Mouse (Mus musculus) adipocyte (in vitro differentiated cells): ENCODE measurements around the gene Ehmt1.
A peak's percentile ranks its signal among the peaks of the same experiment; 100 is the strongest.

Experiments
- DNase-seq: peaks from one replicate; pipeline ENCODE4 v3.0.0-alpha.2; 2016; ENCODE audit warnings: low spot score

The Ehmt1 gene

GRCm38 (mm10) chr2:24805621-24806020 is 113.8 kb downstream of the Ehmt1 start:
- no peak for DNase-seq

GRCm38 (mm10) chr2:24796833-24797457 is 122.5 kb downstream of the Ehmt1 start:
- DNase-seq = no peak

- DNase-seq = peak; percentile 66
Observed at GRCm38 (mm10) chr2:24787250-24787649, 132.2 kb downstream of the Ehmt1 start.

DNA sequence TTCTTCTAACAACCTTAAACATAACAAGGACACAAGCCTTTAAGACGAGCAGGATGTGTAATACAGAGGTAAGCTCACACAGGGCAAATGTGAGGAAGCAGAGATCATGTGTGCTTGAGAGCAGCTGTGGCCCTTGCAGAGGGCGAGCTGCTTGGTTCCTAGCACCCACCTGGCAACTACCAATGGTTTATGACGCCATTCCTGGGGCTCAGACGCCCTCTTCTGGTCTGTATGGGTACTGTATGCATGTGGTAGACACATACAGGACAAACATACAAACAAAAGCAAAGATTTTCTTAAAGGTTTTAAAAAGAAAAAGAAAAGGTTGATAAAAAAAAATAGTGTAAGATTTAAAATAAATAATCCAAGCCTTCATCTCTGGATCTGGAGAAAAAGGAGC is 138.2 kb downstream of the Ehmt1 start:
- DNase-seq = no peak

DNA sequence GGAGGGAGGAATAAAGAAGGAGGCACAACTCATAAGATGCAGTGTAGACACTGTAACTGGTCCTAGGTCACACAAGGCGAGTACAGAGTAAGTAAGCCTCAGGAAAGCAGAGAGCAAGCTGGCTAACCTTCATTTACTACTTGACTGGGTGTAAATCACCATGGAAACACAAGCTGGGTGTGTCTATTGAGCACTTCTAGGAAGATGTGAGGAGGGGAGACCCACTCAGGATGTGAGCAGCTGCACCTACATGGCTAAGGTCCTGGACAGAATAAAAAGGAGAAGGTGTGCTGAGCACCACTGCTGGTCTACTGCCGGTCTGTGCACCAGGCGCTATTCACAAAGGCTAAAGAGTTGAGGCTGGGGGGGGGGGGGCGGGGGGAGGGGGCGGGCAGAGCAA is 142.6 kb downstream of the Ehmt1 start:
- no peak for DNase-seq

- DNase-seq = no peak
Observed at GRCm38 (mm10) chr2:24775951-24776587, 143.3 kb downstream of the Ehmt1 start.

- no peak for DNase-seq
Observed at GRCm38 (mm10) chr2:24774832-24775231, 144.6 kb downstream of the Ehmt1 start.

GRCm38 (mm10) chr2:24770861-24771260 is 148.6 kb downstream of the Ehmt1 start:
- no peak for DNase-seq

- no peak for DNase-seq
Observed at GRCm38 (mm10) chr2:24763115-24763557, 156.3 kb downstream of the Ehmt1 start, which contains the start of gene Cacna1b. TSS of gene Cacna1b (minus strand) at chr2:24763152.

DNA sequence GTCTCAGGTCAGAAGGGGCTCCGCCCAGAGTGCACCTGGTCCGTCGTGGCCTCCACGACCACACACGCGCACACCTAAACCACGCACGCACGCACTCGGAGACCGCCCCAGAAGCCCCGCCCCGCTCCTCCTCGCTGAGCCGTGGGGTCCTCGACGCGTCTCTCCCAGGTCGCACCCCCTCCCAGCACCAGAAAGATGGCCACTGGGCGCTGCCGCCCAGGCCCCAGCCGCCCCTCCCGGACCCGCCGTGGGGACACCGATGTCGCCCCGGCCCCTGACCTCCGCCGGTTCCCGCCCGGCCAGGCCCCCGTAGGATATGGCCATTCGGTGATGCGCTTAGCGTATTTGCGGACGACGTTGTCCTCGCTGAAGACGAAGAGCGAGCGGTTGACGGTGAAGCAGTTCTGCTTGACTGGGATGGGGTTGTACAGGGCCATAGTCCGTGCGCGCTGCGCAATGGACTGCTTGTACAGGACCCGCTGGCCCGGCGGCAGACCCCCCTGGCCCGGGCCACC is 156.9 kb downstream of the Ehmt1 start:
- DNase-seq = no peak

DNA sequence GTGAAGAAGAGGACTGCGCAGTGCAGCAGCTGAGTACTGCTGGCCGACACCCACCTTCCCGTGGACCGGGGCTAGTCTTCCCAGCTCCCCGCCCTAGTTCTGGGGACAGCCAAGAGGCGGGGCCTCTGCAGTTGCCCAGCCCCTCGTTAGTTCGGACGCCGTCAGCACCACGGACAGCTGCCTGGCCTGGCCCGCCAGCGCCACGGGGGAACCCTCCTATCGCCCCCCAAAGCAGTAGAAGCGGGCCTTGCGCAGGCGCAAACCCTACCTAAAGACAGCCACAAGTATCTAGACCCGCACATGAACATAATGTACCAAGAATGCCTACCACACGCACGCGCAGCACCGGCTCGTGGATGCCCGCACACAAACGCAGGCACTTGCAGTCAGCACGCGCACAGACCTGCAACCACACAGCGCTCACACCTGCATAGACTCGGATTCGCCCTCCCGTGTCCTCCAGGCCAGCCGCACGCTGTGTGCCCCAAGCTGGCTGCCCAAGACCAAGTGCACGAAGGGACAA is 157.4 kb downstream of the Ehmt1 start:
- no peak for DNase-seq

DNA sequence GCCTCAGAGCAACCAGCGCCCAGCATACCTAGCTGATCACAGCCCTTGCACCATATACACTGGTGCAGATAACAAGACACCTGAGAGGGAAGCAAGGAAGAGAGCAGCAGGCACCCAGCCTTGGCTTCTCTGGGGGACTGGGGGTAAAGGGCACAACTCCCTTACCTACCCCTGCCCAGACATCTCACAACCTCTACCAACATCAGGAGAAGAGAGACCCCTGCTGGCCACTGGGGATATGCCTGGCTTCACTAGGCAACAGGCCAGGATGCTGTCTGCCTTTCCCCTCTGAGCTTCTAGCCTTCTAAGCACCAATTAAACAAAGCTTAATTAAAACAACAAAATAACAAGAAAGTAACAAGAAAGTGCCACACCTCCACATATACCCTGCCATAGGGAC is 164.1 kb downstream of the Ehmt1 start:
- peak; percentile 42 for DNase-seq

- no peak for DNase-seq
Observed at GRCm38 (mm10) chr2:24752599-24752998, 166.8 kb downstream of the Ehmt1 start.

- no peak for DNase-seq
Observed at GRCm38 (mm10) chr2:24750051-24750450, 169.4 kb downstream of the Ehmt1 start.

GRCm38 (mm10) chr2:24747878-24748277 is 171.5 kb downstream of the Ehmt1 start:
- DNase-seq = no peak
